Mouse (Mus musculus): ENCODE measurements at regions not wholly inside any gene's neighbourhood (a gene's known extent, or its start where the extent isn't known, plus 50 kb on each side); places are given as distances from the start of the nearest gene placed in this dataset.

DNA sequence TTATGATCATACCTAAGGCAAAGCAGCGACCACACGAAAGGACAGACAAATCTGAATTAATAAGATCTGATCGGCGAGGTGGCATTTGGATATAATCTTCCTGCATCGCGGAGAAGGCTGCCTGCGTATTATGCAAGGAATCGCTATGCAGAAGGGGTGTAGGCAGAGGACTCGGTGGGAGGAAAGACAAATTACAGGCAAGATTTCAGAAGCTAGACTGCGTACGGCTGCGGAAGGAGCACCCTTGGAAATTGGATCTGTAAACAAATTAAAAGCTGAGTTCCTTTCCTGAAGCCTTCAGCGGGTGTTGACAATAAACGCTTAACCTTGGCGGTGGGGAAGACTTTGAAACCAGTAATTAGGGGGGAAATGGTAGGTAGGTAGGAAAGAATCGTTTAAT is 257.3 kb downstream of the Barhl2 start:
- no peaks in the 10 kb centered on the region for H3K4me1 ChIP-seq (ENCODE audit: control insufficient read depth, insufficient read depth, insufficient read length, low read length)
- H3K27ac ChIP-seq (ENCODE audit: insufficient read depth, low read depth, low read length): no peak overlapping the region
- no peaks in the 10 kb centered on the region for H3K36me3 ChIP-seq (ENCODE audit: control insufficient read depth, insufficient read depth, low read length)
- no peak for TF ChIP-seq POLR2A (IDR thresholded peaks at IDR 0.05; ENCODE audit: low read depth, low read length)
- no peak for TF ChIP-seq CTCF (IDR thresholded peaks at IDR 0.05; ENCODE audit: extremely low read depth, insufficient read length, insufficient replicate concordance, low read depth, low read length)
- H3K27me3 ChIP-seq (ENCODE audit: control insufficient read depth, insufficient read depth, low read length): no peaks in the 10 kb centered on the region
- H3K4me3 ChIP-seq (ENCODE audit: low read depth, low read length): no peak overlapping the region
- 64% methylated on average over 16 of the region's 16 CpGs for WGBS

DNA sequence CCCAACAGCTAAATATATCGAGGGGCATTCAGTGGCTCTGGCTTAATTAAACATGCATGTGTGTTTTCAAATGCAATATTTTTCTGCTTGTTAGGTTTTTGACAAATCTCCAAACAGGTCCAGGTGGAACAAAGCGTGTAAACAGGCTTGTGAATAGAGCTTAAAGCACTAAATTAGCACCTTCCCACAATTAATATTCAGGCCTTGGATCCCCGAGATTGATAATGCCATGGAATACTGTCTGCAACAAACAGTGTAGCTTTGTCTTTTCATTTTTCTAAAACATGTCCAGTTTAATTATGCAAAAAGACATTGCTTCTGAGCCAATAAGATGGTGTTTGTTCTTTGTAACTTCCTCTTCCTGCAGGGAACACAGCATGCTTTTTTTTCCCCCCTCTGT is 258.9 kb downstream of the Barhl2 start:
- Histone ChIP-seq H3K27ac (ENCODE audit: insufficient read depth, low read depth, low read length) (no peak overlapping the region), H3K36me3 (ENCODE audit: control insufficient read depth, insufficient read depth, low read length) (no peaks in the 10 kb centered on the region), H3K4me1 (ENCODE audit: control insufficient read depth, insufficient read depth, insufficient read length, low read length) (no peaks in the 10 kb centered on the region), H3K27me3 (ENCODE audit: control insufficient read depth, insufficient read depth, low read length) (no peaks in the 10 kb centered on the region), H3K4me3 (ENCODE audit: low read depth, low read length) (no peak overlapping the region)
- TF ChIP-seq CTCF (IDR thresholded peaks at IDR 0.05; ENCODE audit: extremely low read depth, insufficient read length, insufficient replicate concordance, low read depth, low read length) (no peak), POLR2A (IDR thresholded peaks at IDR 0.05; ENCODE audit: low read depth, low read length) (no peak)
- WGBS: 79% methylated on average over 3 of the region's 3 CpGs

DNA sequence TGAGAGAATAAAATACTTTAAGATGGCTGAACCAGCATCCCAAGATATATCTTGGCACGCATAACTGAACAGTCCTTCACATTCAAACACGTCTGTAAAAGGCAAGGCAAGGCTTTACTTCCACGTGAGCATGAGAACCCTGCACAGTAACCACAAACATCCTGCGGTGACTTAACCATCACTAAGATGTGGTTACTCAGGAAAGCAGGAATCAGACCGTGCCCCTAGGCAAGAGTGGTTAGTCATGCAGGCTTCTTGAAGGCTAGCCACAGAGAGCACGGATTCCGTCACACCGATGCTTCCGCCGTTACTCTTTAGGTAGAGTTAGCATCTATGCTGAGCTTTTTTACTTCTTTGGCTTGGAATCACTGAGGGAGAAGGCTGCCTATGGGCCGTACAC is 266.8 kb downstream of the Barhl2 start:
- no peak overlapping the region for H3K4me3 ChIP-seq (ENCODE audit: low read depth, low read length)
- H3K4me1 ChIP-seq (ENCODE audit: control insufficient read depth, insufficient read depth, insufficient read length, low read length): no peaks in the 10 kb centered on the region
- WGBS: 71% methylated on average over 11 of the region's 11 CpGs
- no peaks in the 10 kb centered on the region for H3K27me3 ChIP-seq (ENCODE audit: control insufficient read depth, insufficient read depth, low read length)
- no peak overlapping the region for H3K27ac ChIP-seq (ENCODE audit: insufficient read depth, low read depth, low read length)
- no peak for TF ChIP-seq POLR2A (IDR thresholded peaks at IDR 0.05; ENCODE audit: low read depth, low read length)
- no peak for TF ChIP-seq CTCF (IDR thresholded peaks at IDR 0.05; ENCODE audit: extremely low read depth, insufficient read length, insufficient replicate concordance, low read depth, low read length)
- H3K36me3 ChIP-seq (ENCODE audit: control insufficient read depth, insufficient read depth, low read length): no peaks in the 10 kb centered on the region

DNA sequence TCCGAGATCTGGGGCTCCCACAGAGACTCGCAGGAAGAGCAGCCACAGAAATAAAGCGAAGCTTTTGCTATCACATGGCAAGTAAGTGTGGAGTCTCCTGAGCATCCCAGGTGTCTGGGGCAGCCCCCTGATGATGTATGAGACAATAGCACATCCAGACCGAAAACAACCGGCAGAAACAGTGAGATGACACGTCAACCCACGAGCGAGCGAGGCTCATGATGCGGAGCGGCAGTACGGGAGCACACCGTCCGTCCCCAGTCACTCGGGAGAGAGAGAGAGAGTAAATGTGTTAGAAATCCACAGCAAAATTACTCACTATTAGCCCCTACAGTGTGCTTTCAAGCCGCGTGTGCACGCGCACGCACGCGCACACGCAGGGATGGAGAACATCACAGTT is 276.2 kb downstream of the Barhl2 start:
- no peak overlapping the region for H3K27ac ChIP-seq (ENCODE audit: insufficient read depth, low read depth, low read length)
- no peaks in the 10 kb centered on the region for H3K4me1 ChIP-seq (ENCODE audit: control insufficient read depth, insufficient read depth, insufficient read length, low read length)
- 90% methylated on average over 23 of the region's 23 CpGs for WGBS
- no peak overlapping the region for H3K4me3 ChIP-seq (ENCODE audit: low read depth, low read length)
- TF ChIP-seq CTCF (IDR thresholded peaks at IDR 0.05; ENCODE audit: extremely low read depth, insufficient read length, insufficient replicate concordance, low read depth, low read length) (no peak), POLR2A (IDR thresholded peaks at IDR 0.05; ENCODE audit: low read depth, low read length) (no peak)
- H3K36me3 ChIP-seq (ENCODE audit: control insufficient read depth, insufficient read depth, low read length): no peaks in the 10 kb centered on the region
- no peaks in the 10 kb centered on the region for H3K27me3 ChIP-seq (ENCODE audit: control insufficient read depth, insufficient read depth, low read length)

DNA sequence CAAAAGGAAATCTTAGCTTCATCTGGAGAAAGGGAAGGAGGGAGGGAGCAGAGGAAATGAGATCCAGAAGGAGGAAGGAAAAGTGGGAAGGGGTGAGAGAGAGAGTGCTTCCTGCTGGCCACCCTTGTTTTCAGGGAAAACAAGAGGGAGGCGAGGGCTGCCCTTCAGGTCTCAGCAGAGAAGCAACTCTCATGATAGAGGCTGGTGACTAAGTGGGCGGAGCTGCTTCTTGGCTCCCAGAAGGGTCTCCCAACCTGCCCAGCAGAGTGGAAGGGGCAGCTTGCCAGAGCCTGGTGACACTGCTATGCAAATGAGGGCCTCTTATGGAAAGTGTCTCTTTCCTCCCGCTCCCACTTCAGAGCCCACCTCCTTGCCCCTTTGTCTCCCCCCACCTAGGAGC is 285.8 kb downstream of the Barhl2 start:
- WGBS: 16% methylated on average over 3 of the region's 3 CpGs
- no peak for TF ChIP-seq POLR2A (IDR thresholded peaks at IDR 0.05; ENCODE audit: low read depth, low read length)
- TF ChIP-seq CTCF (IDR thresholded peaks at IDR 0.05; ENCODE audit: extremely low read depth, insufficient read length, insufficient replicate concordance, low read depth, low read length): no peak
- H3K4me3 ChIP-seq (ENCODE audit: low read depth, low read length): no peak overlapping the region

DNA sequence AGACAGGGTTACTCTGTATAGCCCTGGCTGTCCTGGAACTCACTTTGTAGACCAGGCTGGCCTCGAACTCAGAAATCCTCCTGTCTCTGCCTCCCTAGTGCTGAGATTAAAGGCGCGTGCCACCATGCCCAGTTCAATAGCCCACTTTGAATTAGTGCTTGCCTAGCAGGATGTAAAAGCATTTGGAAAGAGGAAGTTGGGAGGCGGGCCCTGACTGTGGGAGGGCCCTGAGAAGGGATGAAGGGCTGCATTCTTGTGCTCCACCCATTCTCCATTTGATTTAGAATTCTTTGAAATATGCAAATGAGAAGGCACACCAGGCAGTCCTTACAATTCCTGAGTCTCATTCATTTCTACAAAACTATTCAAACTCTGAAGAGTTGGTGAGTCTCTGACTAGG is 287.6 kb downstream of the Barhl2 start:
- WGBS: 87% methylated on average over 4 of the region's 4 CpGs
- no peak for TF ChIP-seq CTCF (IDR thresholded peaks at IDR 0.05; ENCODE audit: extremely low read depth, insufficient read length, insufficient replicate concordance, low read depth, low read length)
- TF ChIP-seq POLR2A (IDR thresholded peaks at IDR 0.05; ENCODE audit: low read depth, low read length): no peak

More for the DNA sequence above, 285.8 kb downstream of the Barhl2 start:
- Histone ChIP-seq H3K27ac (ENCODE audit: insufficient read depth, low read depth, low read length) (no peak overlapping the region), H3K36me3 (ENCODE audit: control insufficient read depth, insufficient read depth, low read length) (no peaks in the 10 kb centered on the region), H3K4me1 (ENCODE audit: control insufficient read depth, insufficient read depth, insufficient read length, low read length) (no peaks in the 10 kb centered on the region), H3K27me3 (ENCODE audit: control insufficient read depth, insufficient read depth, low read length) (no peaks in the 10 kb centered on the region)

DNA sequence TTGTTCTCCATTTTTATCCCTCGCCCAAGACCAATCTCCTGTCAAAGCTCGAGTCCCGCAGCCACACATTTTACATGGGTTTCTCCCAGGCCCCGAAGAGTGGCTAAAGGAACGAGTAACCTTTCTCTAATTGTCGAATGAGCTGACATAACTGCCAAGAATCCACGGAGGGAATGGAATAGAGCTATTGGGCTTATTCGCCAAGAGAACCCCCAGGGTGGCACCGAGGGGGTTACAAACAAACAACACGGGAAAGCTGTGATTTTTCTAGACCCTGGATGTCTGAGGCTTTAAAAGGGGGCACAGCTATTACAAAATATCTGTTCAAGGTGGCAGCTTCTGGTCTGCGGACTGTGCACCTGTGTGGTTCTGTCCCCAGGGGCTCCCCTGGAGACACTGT is 290.4 kb downstream of the Barhl2 start:
- TF ChIP-seq POLR2A (IDR thresholded peaks at IDR 0.05; ENCODE audit: low read depth, low read length) (no peak), CTCF (IDR thresholded peaks at IDR 0.05; ENCODE audit: extremely low read depth, insufficient read length, insufficient replicate concordance, low read depth, low read length) (no peak)
- Histone ChIP-seq H3K27me3 (ENCODE audit: control insufficient read depth, insufficient read depth, low read length) (no peaks in the 10 kb centered on the region), H3K36me3 (ENCODE audit: control insufficient read depth, insufficient read depth, low read length) (no peaks in the 10 kb centered on the region), H3K4me1 (ENCODE audit: control insufficient read depth, insufficient read depth, insufficient read length, low read length) (no peaks in the 10 kb centered on the region), H3K27ac (ENCODE audit: insufficient read depth, low read depth, low read length) (no peak overlapping the region), H3K4me3 (ENCODE audit: low read depth, low read length) (no peak overlapping the region)
- 82% methylated on average over 11 of the region's 11 CpGs for whole genome bisulfite sequencing

More for the DNA sequence above, 287.6 kb downstream of the Barhl2 start:
- H3K4me3 ChIP-seq (ENCODE audit: low read depth, low read length): no peak overlapping the region
- H3K27ac ChIP-seq (ENCODE audit: insufficient read depth, low read depth, low read length): no peak overlapping the region
- H3K27me3 ChIP-seq (ENCODE audit: control insufficient read depth, insufficient read depth, low read length): no peaks in the 10 kb centered on the region
- H3K4me1 ChIP-seq (ENCODE audit: control insufficient read depth, insufficient read depth, insufficient read length, low read length): no peaks in the 10 kb centered on the region
- H3K36me3 ChIP-seq (ENCODE audit: control insufficient read depth, insufficient read depth, low read length): no peaks in the 10 kb centered on the region

DNA sequence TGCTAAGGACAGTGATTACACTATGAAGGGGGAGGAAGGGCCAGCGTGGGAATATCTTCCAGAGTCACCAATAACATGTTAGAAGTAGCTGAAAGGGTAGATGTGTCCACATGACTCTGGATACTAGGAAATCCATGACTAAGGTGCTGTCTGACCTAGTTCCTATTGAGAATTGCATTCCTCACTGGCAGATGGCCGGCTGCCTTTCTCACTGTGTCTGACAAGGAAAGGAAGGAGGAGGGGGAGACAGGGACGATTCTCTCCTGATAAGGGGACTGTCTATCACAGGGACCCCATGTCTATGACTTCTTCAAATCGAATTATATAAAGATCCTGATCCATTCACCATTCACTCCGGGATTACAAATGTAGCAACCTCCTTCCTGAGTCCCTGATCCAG is 289.9 kb downstream of the Zfp326 start:
- Histone ChIP-seq H3K4me3 (ENCODE audit: low read depth, low read length) (no peak overlapping the region), H3K27ac (ENCODE audit: insufficient read depth, low read depth, low read length) (no peak overlapping the region), H3K27me3 (ENCODE audit: control insufficient read depth, insufficient read depth, low read length) (no peaks in the 10 kb centered on the region), H3K4me1 (ENCODE audit: control insufficient read depth, insufficient read depth, insufficient read length, low read length) (no peaks in the 10 kb centered on the region), H3K36me3 (ENCODE audit: control insufficient read depth, insufficient read depth, low read length) (no peaks in the 10 kb centered on the region)
- 64% methylated on average over 5 of the region's 5 CpGs for WGBS
- TF ChIP-seq POLR2A (IDR thresholded peaks at IDR 0.05; ENCODE audit: low read depth, low read length) (no peak), CTCF (IDR thresholded peaks at IDR 0.05; ENCODE audit: extremely low read depth, insufficient read length, insufficient replicate concordance, low read depth, low read length) (no peak)

All from small intestine, adult 2 months (tissue).